Mouse (Mus musculus) ES-Bruce4 (cell line): ENCODE results near the gene Dhrs2.

Source experiments
- CTCF ChIP-seq: IDR thresholded peaks from one replicate; pipeline ENCODE4 v1.8.1; 2011; ENCODE audit warnings: low read depth, low read length
- EP300 ChIP-seq: IDR thresholded peaks from 2 replicates; pipeline ENCODE4 v1.6.1; 2011; ENCODE audit warnings: low read depth, low read length; ENCODE audit not compliant: insufficient read depth
- POLR2A ChIP-seq: IDR thresholded peaks from one replicate; pipeline ENCODE4 v1.8.1; 2011; ENCODE audit warnings: low read length; ENCODE audit not compliant: insufficient read depth

DNA sequence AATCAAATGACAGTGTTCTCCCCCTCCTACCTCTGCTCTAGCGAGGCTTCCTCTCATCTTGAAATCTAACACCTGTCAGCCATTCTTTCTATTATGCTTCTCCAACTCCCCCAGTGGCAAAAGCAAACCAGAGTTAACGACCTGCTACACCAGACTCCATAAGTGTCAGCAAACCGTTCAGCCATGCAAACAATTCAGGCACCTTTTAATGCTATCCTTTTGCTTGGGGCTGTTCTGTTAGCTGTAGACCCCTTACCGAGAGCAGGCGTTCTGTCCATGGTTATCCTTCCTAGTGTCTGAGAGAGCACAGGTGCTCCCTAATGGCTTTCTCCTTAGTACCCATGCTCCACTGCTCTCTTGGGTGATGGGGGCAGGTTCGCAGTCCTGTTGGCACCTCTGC lies 25.4 kb downstream of the Dhrs2 start:
- TF ChIP-seq CTCF: no peak
- TF ChIP-seq POLR2A: no peak
- TF ChIP-seq EP300: no peak
